Mouse (Mus musculus) small intestine, adult 2 months (tissue): Measurements from ENCODE around the gene Gm10073. TPM values are rescaled to one million over a fixed set of nuclear protein-coding genes. Genes with fewer than 3 reads are reported as not detected.
"Not testable (repeated sequence)": the region's sequence is repeated elsewhere in the genome, so short reads cannot be mapped to it uniquely, and the experiment has no call there.

Source experiments
- H3K27ac ChIP-seq: fragments of 200-500 bp; 2 replicates; pipeline ENCODE4 v1.5.1; 2012; ENCODE audit warnings: low read depth, low read length, control low read depth, inconsistent platforms; ENCODE audit not compliant: insufficient read depth
- H3K27me3 ChIP-seq: fragments of 200-500 bp; 2 replicates; pipeline ENCODE4 v1.6.1; 2012; ENCODE audit warnings: mild to moderate bottlenecking, moderate library complexity, low read length, inconsistent platforms; ENCODE audit not compliant: control insufficient read depth, insufficient read depth
- H3K36me3 ChIP-seq: fragments of 200-500 bp; 2 replicates; pipeline ENCODE4 v1.6.1; 2012; ENCODE audit warnings: mild to moderate bottlenecking, low read length, control low read depth, inconsistent platforms; ENCODE audit not compliant: control insufficient read depth, insufficient read depth
- H3K4me1 ChIP-seq: fragments of 200-500 bp; 2 replicates; pipeline ENCODE4 v1.6.1; 2012; ENCODE audit warnings: low read length, inconsistent platforms, mixed read lengths; ENCODE audit not compliant: control insufficient read depth, insufficient read depth, insufficient read length
- H3K4me3 ChIP-seq: fragments of 200-500 bp; 2 replicates; pipeline ENCODE4 v1.5.1; 2012; ENCODE audit warnings: low read depth, mild to moderate bottlenecking, control low read depth, inconsistent platforms, low read length, moderate library complexity
- CTCF ChIP-seq: fragments of 200-500 bp; IDR thresholded peaks from 2 replicates; pipeline ENCODE4 v1.5.1; 2012; ENCODE audit warnings: low read depth, mild to moderate bottlenecking, control low read depth, inconsistent platforms, low read length, moderate library complexity, mixed read lengths; ENCODE audit not compliant: insufficient replicate concordance, insufficient read length; ENCODE audit errors: extremely low read depth
- POLR2A ChIP-seq: fragments of 200-500 bp; IDR thresholded peaks from 2 replicates; pipeline ENCODE4 v1.6.1; 2012; ENCODE audit warnings: low read depth, mild to moderate bottlenecking, control low read depth, inconsistent platforms, low read length, moderate library complexity
- WGBS: fragments of 180-500 bp; shearing (Covaris S2); methylation state at CpG from one replicate; pipeline ENCODE4 v1.1.7; 2018; 5-methylcytosine and 5-hydroxymethylcytosine counted together
- polyA plus RNA-seq: library from polyadenylated mRNA; depleted of rRNA; stranded (reverse); fragments of >200 nt; gene quantifications from 2 replicates; pipeline ENCODE4 v1.2.3, GENCODE M21; 2012

Gene Gm10073
- polyA plus RNA-seq, 1 experiment = 78.0 TPM

GRCm38 (mm10) chr8:106606601-106607145 lies 33.4 kb upstream of the Gm10073 start:
- WGBS = 13% methylated on average over 15 of the region's 15 CpGs
- H3K27ac ChIP-seq = peak overlapping the region; percentile 9; the same call in 1 of the 2 replicates
- H3K27me3 ChIP-seq = no peaks in the 10 kb centered on the region
- peaks cover 15% of the 10 kb centered on the region for H3K36me3 ChIP-seq
- TF ChIP-seq POLR2A = no peak
- no peak for TF ChIP-seq CTCF
- H3K4me1 ChIP-seq = peaks cover 26% of the 10 kb centered on the region
- H3K4me3 ChIP-seq = peak overlapping the region; percentile 42

GRCm38 (mm10) chr8:106606121-106606520 lies 32.9 kb upstream of the Gm10073 start:
- TF ChIP-seq CTCF = no peak
- no peak for TF ChIP-seq POLR2A
- H3K27ac ChIP-seq = peak overlapping the region; percentile 30
- peaks cover 11% of the 10 kb centered on the region for H3K36me3 ChIP-seq
- peak overlapping the region; percentile 45 for H3K4me3 ChIP-seq
- WGBS = 9% methylated on average over 4 of the region's 4 CpGs
- H3K4me1 ChIP-seq = peaks cover 20% of the 10 kb centered on the region
- no peaks in the 10 kb centered on the region for H3K27me3 ChIP-seq

- Histone ChIP-seq H3K4me3 (peak overlapping the region; percentile 44), H3K27me3 (no peaks in the 10 kb centered on the region), H3K4me1 (peaks cover 17% of the 10 kb centered on the region), H3K27ac (peak overlapping the region; percentile 30; the same call in 1 of the 2 replicates), H3K36me3 (peaks cover 10% of the 10 kb centered on the region)
- TF ChIP-seq POLR2A = no peak
- TF ChIP-seq CTCF = no peak
- WGBS = 28% methylated on average over 7 of the region's 7 CpGs
Measured at GRCm38 (mm10) chr8:106605657-106606056, 32.4 kb upstream of the Gm10073 start.

- no peaks in the 10 kb centered on the region for H3K27me3 ChIP-seq
- 1% methylated on average over 19 of the region's 19 CpGs for WGBS
- H3K4me1 ChIP-seq = peaks cover 13% of the 10 kb centered on the region
- no peak for TF ChIP-seq CTCF
- TF ChIP-seq POLR2A = no peak
- H3K4me3 ChIP-seq = peak overlapping the region; percentile 98
- peaks cover 9% of the 10 kb centered on the region for H3K36me3 ChIP-seq
- peak overlapping the region; percentile 93 for H3K27ac ChIP-seq
Measured at GRCm38 (mm10) chr8:106603933-106604332, 30.7 kb upstream of the Gm10073 start.

- TF ChIP-seq CTCF = no peak
- TF ChIP-seq POLR2A = peak; percentile 97; the same call in 1 of the 2 replicates
- Histone ChIP-seq H3K36me3 (peaks cover 9% of the 10 kb centered on the region), H3K27ac (peak within 1 kb of the TSS; percentile 93), H3K4me3 (peak within 1 kb of the TSS; percentile 98), H3K4me1 (peaks cover 13% of the 10 kb centered on the region), H3K27me3 (no peaks in the 10 kb centered on the region)
- 1% methylated on average over 53 of the region's 53 CpGs for WGBS
Measured at GRCm38 (mm10) chr8:106603131-106603819, 30.0 kb upstream of the Gm10073 start, which contains the start of gene Cdh1. TSS of gene Cdh1 (plus strand) at chr8:106603351.

- H3K4me1 ChIP-seq = peaks cover 10% of the 10 kb centered on the region; the same call in 1 of the 2 replicates
- H3K4me3 ChIP-seq = no peak overlapping the region
- H3K27ac ChIP-seq = peak overlapping the region; percentile 45
- 36% methylated on average over 7 of the region's 7 CpGs for WGBS
- H3K27me3 ChIP-seq = no peaks in the 10 kb centered on the region
- no peak for TF ChIP-seq POLR2A
- no peak for TF ChIP-seq CTCF
- no peaks in the 10 kb centered on the region for H3K36me3 ChIP-seq
Measured at GRCm38 (mm10) chr8:106599265-106599979, 26.2 kb upstream of the Gm10073 start.

GRCm38 (mm10) chr8:106597067-106597466 lies 23.8 kb upstream of the Gm10073 start:
- 47% methylated on average over 5 of the region's 5 CpGs for WGBS

GRCm38 (mm10) chr8:106595623-106596022 lies 22.4 kb upstream of the Gm10073 start:
- H3K4me3 ChIP-seq, H3K36me3 ChIP-seq, H3K27me3 ChIP-seq, H3K27ac ChIP-seq: not testable (repeated sequence)
- WGBS = 88% methylated on average over 3 of the region's 3 CpGs
- H3K4me1 ChIP-seq = peaks cover 14% of the 10 kb centered on the region

More at GRCm38 (mm10) chr8:106597067-106597466, 23.8 kb upstream of the Gm10073 start:
- Histone ChIP-seq H3K4me1 (peaks cover 12% of the 10 kb centered on the region; the same call in 1 of the 2 replicates), H3K27me3 (no peaks in the 10 kb centered on the region), H3K4me3 (no peak overlapping the region), H3K36me3 (no peaks in the 10 kb centered on the region), H3K27ac (peak overlapping the region; percentile 51)
- TF ChIP-seq POLR2A (no peak), CTCF (no peak)
